Mouse (Mus musculus) spleen, postnatal 10 days (tissue): Measurements from ENCODE around the gene Atrnl1.
"Not testable (repeated sequence)": the region's sequence is repeated elsewhere in the genome, so short reads cannot be mapped to it uniquely, and the experiment has no call there.

ENCODE experiments used
- DNase-seq, 2 experiments: peaks; one replicate each; pipeline ENCODE4 v3.0.0; 2021 to 2022; ENCODE audit warnings: low spot score in 2 of 2

Gene Atrnl1

DNA sequence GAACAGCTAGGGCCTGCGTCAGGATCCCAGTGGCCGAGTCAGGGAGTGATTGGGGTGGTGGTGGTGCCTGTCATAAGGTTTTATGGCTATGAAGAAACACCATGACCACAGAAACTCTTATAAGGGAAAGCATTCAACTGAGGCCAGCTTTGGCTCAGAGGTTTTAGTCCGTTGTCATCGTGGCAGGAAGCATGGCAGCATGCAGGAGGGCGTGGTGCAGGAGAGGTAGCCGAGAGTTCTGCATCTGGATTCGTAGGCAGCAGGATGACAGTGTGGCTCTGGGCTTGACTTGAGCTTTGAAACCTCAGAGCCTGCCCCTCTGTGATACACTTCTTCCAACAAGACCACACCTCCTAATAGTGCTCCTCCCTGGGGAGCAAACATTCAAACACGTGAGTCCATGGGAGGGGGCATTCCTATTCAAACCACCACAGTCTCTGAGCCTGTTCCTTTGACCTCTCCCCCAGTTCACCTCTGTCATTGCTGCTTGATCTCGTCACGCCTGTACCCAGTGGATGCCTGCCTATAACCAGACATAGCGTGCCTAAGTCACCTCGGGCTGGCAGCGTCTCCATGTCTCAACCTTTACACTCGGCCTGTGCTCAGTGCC, 412.5 kb downstream of the Atrnl1 start:
- DNase-seq, result no peak

DNA sequence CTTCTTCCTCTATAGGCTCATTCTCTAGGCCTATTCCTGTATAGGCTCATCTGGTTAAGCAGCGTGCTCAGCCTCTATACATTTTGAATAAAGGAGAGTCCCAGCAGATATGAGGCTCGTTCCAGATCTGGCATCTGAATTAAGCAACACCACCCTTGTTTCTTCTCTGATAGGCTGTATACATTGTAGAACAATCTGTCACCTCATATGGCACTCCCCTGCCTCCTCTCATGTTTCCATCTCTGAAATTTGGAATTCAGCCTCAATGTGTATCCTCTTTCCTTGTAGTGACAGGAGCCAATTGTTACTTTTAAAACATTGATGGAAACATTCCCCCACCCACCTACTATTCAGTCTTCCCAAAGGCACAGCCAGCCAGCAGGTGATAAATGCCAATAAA, 414.2 kb downstream of the Atrnl1 start:
- DNase-seq, result no peak

DNA sequence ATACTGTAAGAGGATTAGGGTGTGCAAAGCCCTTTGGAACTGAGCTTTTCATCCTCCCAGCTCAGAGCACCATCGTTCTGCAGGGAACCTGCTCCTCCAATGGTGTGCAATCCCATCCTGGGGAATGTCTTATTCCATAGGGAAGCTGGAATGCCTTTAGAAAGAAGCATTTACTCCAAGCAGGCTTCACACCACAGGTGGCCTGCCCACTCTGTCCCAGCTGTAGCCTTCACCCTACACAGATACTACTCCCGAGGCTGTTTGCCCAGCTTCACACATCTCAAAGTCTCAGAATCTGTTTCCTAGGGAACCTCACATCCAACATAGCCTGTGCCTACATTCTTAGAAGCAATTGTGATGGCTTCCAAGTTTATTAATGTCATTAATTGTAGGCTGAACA, 418.8 kb downstream of the Atrnl1 start:
- DNase-seq, result no peak

DNA sequence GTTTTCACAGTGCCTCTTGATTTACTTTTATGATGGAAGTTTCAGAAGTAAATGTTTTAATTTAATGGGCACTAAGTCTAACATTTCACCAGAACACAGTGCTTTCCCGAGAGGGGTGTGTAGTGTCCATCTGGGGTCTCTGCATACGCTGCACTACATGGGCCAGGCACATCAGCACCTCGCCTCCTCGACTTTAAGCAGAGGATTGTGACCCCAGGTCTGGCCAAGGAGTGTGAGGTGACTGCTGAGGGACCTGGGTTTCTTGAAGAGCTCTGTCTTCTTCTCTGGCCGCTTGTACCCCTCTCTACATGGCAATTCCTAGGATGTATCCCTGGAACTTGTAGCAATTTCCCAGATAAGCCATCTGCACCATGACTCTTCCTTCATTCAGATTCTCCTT, 422.4 kb downstream of the Atrnl1 start:
- DNase-seq, result no peak

DNA sequence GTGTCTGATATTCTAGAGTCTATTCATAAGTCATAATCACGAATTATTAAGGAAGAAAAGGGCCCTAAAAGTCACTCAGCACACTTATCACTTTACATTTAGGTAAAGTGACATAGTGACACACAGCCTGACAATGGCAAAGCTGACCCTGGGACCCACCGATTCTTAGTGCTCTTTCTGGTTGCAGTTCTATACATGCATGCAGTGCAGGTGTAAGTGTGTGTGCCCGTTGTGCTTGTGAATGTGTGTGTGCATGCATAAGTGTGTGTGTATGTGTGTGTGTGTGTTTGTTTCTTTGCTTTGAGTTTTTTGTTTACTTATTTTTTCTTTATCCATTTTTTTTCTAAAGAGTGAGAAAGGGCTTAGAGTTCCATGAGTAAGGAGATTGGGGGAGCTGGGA, 425.3 kb downstream of the Atrnl1 start:
- DNase-seq, result no peak

DNA sequence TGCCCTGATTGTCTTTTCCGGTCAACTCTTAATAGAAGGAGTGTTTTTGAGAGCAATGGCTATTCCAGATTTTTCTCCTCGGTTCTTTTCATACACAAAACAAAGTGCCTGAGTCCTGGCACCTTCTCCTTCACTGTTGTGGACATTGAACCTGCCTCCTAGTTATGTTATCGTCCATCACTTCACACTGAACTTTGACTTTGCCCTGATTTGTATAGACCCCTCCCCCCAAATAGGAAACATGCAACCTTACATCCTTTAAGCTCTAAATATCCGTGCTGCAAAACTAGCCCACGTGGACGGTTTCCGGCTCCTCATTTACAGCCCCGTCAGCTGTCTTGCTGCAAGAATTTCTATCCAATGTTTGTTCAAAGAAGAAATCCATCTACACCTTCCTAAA, 432.3 kb downstream of the Atrnl1 start:
- no peak for DNase-seq

DNA sequence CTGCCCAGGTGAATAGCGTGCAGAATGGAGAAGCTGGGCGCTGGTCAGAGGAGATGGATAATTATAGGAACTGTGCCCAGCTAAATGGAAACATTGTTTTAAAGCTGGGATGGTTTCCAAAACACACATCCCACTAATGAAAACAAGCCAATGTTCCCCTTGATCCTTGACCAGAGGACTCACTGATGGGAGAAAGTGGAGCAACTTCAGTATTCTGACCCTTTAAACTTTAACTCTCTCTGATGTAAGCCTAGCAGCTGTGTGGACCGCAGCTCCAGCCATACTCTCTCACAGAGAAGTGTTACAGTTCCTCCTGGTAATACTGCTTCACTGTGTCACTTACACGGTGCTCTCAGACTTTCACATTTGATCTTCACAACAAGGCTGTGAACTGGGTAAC, 432.7 kb downstream of the Atrnl1 start:
- DNase-seq, result no peak

DNA sequence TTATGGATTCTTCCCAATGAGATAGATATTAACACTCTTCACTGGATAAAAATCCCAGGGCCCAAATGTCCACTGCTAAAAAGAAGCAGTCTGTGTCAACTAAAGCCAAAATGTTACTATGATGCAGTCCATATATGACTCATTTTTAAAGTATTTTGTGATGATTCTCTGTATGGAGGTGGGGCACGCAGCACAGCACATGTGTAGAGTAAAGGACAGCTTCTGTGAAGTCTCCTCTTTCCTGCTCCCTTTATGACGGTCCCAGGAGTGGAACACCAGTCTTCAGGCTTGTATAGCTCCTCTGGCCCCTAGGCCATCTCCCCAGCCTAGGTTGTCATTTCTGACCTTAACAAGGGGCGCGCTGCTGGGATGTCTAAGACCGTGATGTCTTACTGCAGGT, 434.0 kb downstream of the Atrnl1 start:
- DNase-seq, result no peak

DNA sequence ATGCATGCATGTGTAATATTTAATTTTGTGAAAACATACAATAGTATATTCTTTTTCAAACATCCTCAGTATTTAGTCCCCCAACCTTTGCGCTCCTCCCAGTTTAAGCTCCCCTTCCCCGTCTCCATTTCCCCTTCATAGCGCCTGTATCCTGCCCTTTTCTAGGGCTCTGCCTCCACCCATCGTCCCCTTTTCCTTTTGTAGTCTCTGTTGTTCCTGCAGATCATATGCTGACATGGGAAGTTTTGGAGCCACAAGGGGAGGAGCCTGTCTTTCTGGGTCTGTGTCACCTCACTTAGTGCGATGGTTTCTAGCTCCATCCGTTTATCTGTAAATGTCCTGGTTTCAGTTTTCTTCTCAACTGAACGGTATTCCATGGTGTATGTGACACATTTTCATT, 435.8 kb downstream of the Atrnl1 start:
- DNase-seq, result no peak

DNA sequence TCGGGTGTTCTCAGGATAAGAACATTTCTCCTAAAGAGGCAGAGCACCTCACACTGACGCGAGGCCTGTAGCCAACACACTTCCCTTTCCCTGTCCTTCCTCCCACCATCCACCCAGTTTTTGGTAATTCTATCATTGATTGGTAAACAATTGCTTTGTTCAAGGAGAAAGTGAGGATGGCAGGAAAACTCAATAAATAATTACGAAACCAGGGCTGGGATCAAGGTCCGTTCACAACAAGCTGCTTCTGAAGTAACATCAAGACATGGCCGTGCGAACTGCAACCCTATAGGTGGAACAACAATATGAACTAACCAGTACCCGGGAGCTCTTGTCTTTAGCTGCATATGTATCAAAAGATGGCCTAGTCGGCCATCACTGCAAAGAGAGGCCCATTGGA, 439.6 kb downstream of the Atrnl1 start:
- DNase-seq, result not testable (repeated sequence)

DNA sequence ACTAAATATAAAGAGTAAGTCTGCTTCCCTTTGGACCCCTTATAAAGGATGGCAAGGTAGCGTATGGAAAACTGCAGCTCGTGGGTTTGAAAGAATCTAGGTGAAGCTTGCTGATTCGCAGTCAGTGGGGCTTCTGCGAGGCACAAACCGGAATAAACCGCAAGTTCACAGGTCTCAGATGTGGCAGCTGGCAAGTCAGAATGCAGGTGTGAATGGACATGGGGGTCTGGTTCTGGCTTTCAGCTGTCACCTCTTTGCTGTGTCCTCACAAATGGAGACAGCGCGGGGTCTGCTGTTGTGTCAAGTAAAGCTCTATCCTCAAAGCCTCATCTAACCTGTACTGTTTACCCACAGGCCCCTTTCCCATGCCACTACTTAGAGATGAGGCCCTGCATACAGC, 440.2 kb downstream of the Atrnl1 start:
- DNase-seq, result no peak

DNA sequence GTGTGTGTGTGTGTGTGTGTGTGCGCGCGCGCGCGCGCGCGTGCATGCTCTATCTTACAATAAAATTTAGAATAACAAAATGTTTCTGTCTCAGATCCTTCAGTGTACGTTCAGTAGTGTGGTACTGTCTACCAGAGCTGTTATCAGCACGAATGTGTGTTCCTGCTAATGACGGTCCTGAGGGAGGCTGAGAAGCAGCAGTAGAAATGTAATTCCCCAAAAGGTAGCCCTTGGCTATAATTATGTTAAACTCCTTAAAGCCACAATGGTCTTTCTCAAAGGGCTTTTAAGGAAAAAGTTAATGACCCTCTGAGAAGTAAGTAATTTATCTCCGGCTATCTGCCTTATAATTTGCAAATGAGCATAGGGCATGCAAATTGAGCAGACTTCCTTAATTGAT, 441.1 kb downstream of the Atrnl1 start:
- no peak for DNase-seq

DNA sequence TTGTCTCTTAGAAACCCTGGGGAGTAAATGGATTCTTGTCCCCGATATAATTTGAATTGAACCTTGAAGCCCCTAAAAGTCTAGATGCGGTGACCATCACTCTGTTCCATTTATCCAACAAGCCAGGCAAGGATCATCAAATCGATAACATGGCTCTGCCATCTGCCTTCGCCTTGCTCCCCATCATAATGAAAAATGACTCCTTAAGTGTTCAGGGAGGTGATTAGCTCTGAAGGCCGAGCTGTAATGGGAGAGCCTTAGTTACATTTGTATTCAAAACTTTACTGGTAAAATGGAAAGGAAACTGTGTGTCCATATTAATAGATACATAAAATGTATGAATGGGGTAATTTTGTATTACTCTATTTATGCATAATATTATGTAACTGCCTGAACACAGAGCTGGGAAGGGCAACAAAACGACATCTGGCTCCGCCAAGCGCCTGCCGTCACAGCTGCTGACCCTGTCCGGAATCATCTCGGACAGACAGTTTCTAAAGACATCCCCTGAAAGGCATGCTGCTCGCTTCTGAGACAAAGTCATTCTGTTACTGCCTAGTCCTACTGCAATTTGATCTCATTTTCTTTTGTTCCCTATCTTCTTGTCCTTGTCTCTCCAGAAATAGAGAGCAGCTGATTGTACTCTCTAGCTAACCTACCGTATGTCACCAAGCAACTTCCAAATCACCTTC, 441.8 kb downstream of the Atrnl1 start:
- no peak for DNase-seq

DNA sequence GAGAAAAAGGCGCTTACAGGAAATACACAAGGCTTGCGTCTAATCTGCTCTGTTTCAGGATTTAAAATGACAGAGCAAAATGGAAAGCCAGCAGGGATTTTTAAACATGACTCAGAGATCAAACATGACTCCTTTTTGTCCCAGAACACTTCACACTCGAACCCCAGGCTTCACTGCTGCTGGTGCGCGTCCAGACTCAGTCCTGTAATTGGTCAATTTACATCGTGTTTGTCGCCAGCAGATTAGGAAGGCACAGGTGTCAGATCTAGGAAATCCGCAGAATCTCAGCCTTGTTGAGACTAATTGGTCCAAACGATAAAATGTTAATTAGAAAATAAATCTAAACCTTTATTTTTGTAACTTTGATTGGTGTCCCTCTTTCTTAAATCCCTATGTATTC, 448.9 kb downstream of the Atrnl1 start:
- no peak for DNase-seq

DNA sequence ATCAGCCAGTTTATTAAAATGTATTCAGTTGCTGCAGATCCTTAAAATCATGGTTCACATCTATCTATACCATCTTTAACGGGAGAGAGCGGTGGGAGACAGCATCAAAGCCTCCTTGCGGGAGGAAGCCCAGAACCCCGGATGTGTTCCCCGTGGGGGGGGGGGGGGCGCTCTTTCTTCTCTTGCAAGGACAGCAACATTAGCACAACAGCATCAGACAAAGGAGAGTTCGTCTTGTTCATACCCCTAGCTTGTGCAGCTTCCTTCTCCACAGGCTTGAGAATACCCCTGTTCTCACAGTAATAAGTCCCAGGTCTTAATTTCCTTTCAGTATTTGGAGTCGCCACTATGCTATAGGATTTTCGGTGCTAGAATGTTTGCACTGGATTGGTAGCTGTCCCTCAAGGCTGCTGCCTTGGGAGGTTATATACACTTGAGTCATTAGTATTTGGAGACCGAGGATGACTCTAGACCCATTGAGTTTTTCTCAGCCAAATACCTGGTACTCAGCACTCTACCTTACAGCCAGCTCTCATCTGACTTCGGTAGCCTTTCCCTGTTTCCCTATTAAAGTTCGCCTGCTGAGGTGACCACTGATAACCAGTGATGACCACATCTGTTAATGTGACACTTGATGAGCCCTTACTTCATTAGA, 449.5 kb downstream of the Atrnl1 start:
- no peak for DNase-seq

DNA sequence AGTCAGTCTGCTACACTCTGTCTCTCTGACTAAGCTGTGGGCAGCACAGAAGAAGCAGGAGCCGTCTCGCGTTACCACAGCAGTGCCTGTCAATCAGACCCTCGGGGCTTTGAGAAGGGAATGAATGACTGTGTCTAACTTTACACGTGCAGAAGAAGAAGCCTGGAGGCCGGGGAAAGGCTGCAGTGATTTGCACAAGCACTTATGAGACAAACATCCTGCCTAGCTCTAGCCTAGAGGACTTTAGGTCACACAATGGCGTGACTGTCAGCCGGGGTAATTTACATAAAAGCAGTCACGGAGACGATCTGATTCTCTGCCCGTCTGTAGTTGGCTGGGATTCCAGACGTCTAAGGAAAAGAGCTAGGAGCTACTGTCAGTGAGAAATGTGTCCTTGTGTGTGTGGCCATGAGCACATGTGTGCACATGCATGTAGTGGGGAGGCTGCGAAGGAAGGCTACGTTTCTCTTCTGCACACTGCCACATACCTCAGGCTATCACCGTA, 450.1 kb downstream of the Atrnl1 start:
- DNase-seq, result no peak

DNA sequence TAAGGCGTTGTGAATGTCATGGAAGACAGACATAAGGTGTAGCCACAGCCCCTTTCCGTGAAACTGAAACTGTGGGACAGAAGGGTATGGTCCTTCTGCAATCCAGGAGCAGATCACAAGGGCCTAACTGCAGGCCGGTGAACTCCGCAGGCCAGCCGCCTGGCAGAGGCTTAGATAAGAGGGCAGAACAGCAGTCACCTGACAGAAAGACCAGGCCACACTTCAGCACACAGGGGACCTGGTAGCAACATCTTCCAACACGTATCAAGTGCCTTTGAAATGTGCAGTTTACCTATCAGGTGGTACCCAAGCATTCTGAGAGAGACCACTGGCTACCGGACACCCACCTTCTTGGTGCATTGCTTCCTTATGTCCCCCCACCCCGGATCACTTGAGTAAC, 451.1 kb downstream of the Atrnl1 start:
- DNase-seq, result no peak

DNA sequence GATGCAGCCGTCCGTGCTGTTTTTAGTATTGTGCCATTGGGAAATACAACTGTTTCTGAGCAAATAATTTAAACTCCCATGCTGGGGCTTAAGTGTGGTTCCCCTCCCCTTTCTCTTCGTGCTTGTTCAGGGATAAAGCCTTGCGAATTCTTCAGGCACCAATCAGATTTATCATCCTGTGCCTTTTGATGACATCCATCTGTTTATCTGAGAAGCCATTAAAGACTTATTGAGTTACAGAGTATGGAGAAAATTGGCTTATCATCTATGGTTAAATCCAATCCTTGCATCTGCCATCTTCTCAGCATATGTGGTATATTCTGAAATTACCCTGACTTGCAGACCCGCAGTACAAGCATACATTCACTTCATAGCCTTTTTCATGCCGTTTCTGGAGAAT, 452.7 kb downstream of the Atrnl1 start:
- no peak for DNase-seq

DNA sequence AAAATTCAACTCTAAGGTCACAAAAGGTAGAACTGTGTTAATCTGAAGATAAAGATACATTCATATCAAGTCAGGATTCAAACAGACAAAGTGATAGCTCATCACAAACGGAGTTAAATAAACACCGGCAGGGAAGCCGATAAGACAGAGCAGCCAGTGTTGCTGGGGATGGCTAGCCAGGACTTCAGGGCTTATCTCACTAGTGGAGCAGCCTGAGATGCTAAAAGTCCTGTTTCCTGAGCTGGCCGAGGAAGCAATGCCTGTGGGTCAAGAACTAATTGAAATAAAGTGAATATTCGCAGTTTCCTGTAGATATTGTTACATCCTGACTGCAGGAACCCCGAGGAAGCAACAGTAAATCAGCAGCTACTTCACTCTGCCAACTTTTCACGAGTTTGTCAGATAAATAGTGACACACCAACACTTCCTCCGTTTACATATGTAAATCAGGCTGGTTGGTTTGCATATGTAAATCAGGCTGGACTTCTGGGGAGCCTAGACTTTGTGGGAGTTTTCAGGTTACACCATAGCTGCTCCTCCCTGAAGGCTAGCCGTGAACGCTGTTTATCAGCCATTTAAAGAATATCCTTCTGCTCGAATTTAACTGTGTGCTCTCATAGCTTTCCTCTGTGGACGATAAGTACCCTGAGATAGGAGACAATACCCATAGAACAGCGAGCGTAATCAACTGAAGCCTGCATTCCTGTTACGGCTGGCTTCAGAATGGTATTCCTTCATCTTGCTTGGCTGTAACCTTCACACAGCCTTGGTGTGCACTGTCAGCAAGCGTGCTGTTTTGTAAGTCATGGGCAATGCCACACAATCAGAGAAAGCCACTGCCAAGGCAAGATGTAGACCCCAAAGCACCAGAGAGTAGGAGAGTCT, 453.5 kb downstream of the Atrnl1 start:
- DNase-seq, result no peak

DNA sequence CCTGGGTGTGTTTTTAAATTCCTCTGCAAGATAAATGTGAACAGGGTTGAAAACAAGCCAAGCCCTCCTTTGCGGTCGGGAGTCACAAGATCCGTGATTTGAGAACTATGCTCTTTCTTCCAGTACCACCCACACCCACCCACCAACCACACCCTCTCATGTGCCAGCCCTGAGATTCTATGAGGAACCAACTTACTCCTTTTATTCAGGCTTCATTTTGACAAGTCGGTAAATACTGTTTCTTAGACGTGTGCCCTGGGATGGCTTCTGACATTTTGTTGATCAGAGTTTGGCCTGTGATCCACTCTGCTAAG, 454.1 kb downstream of the Atrnl1 start:
- DNase-seq, result no peak

DNA sequence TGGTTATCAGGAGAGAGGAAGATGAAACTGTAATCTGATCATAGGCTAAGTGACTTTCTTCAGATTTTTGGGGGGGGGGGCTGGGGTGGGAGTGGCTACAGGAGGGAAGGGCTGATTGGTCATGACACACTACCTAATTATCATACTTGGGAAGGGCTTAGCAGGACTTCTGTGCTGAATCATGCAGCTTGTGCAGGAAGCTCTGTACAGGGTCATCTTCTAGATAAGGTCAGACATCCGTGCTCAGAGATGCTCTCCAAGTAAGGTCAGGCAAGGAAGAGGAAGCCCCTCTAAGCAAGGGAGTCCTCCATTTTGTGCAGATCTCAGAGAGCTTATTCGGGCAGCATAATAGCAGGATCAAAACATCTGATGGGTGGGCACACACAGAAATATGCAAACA, 454.7 kb downstream of the Atrnl1 start:
- DNase-seq, result no peak

DNA sequence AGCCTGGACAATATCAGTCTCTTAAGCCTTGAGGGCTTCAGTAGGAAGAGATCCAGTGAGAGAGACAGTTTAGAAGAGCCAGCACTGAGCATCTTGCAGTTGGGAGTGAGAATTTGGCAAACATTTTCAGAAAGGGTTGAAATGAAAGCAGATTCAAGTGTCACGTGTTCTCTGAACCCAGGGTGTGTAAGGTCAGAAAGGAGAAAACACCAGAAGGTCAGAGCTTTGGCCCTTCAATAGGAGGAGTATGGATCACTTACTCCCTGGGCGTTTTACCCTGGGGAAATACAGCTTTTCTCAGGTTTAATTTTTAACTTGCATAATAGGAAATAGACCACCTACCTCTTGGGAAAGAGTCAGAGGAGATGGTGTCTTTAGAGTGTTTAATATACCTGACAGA, 457.3 kb downstream of the Atrnl1 start:
- no peak for DNase-seq
